Mouse (Mus musculus) granulocyte monocyte progenitor cell, adult 5-6 weeks (primary cell): ENCODE data around the gene Opa3. TPM values are rescaled to one million over a fixed set of nuclear protein-coding genes. Genes with fewer than 3 reads are reported as not detected.

ENCODE experiments used
- ATAC-seq: replicated peaks from 2 replicates; pipeline ENCODE4 v1.8.0; 2016; ENCODE audit warnings: mild to moderate bottlenecking, moderate TSS enrichment, inconsistent platforms; ENCODE audit not compliant: poor library complexity, severe bottlenecking
- total RNA-seq, 2 experiments: library from RNA; stranded (forward) in 1 of 2; stranded (reverse) in 1 of 2; fragments of 200-712, 200-1000 nt in 1 of 2; fragments of >200 nt in 1 of 2; fragmentation: Nextera tagmentation in 1 of 2; gene quantifications; 2 replicates each; pipeline ENCODE4 v1.2.3; 2014 to 2017

The Opa3 gene
- total RNA-seq, 2 experiments from 2014 or later, result 18.3 to 35.1 TPM

GRCm38 (mm10) chr7:19271238-19272172 lies 43.4 kb downstream of the Opa3 start, which contains the start of gene Vasp:
Gene Vasp, minus strand, starts transcription at chr7:19271817.
- ATAC-seq, result peak; percentile 54

- peak; percentile 24 for ATAC-seq
These were observed 44.1 kb downstream of the Opa3 start for GRCm38 (mm10) chr7:19272173-19272764.

GRCm38 (mm10) chr7:19276253-19276652 lies 48.1 kb downstream of the Opa3 start:
- ATAC-seq, result no peak

- no peak for ATAC-seq
These were observed 50.9 kb downstream of the Opa3 start for GRCm38 (mm10) chr7:19279052-19279451.

GRCm38 (mm10) chr7:19279581-19280114 lies 51.5 kb downstream of the Opa3 start, which contains the start of gene Ppm1n:
Gene Ppm1n, minus strand, starts transcription at chr7:19280064.
- ATAC-seq, result no peak

- peak; percentile 16; the same call in 1 of the 2 replicates for ATAC-seq
These were observed 53.7 kb downstream of the Opa3 start for GRCm38 (mm10) chr7:19281680-19282304.

GRCm38 (mm10) chr7:19282385-19282784 lies 54.3 kb downstream of the Opa3 start, which contains the start of gene Rtn2:
Gene Rtn2, plus strand, starts transcription at chr7:19282624.
- peak; percentile 77 for ATAC-seq

GRCm38 (mm10) chr7:19282791-19283405 lies 54.8 kb downstream of the Opa3 start:
- ATAC-seq, result peak; percentile 51

GRCm38 (mm10) chr7:19283406-19283804 lies 55.3 kb downstream of the Opa3 start:
- no peak for ATAC-seq

GRCm38 (mm10) chr7:19284763-19285162 lies 56.6 kb downstream of the Opa3 start:
- peak; percentile 38; the same call in 1 of the 2 replicates for ATAC-seq

- no peak for ATAC-seq
These were observed 62.9 kb downstream of the Opa3 start for GRCm38 (mm10) chr7:19290969-19291596.

- peak; percentile 84 for ATAC-seq
These were observed 67.5 kb downstream of the Opa3 start for GRCm38 (mm10) chr7:19295503-19296185.

GRCm38 (mm10) chr7:19297034-19297433 lies 68.9 kb downstream of the Opa3 start:
- no peak for ATAC-seq

GRCm38 (mm10) chr7:19297794-19298193 lies 69.7 kb downstream of the Opa3 start:
- no peak for ATAC-seq

GRCm38 (mm10) chr7:19299194-19299593 lies 71.1 kb downstream of the Opa3 start:
- ATAC-seq, result 0 out of 2 replicates have a peak, but pooled peaks have one; percentile 10

GRCm38 (mm10) chr7:19300501-19301421 lies 72.6 kb downstream of the Opa3 start:
- peak; percentile 39 for ATAC-seq

- ATAC-seq, result no peak
These were observed 73.5 kb downstream of the Opa3 start for GRCm38 (mm10) chr7:19301461-19302263.
